ENCODE assay signal across 8 mouse cellular contexts in genomic region chr16:33024456-33025104, GRCm38 (mm10). TPM values are rescaled to one million over a fixed set of nuclear protein-coding genes. Genes with fewer than 3 reads are reported as not detected.
DNase-seq lines count a peak whose midpoint lies in the region; ATAC-seq and TF ChIP-seq lines count a peak whose summit lies in the region.
"Had no signal": no experiment of that assay in that cellular context is flagged by ENCODE, and none has a peak within 500 bp of the region (broad histone marks: within the 10 kb centered on the region; RNA-seq: fewer than 3 reads in every experiment).

No protein-coding gene starts in this region.

- TF ChIP-seq CTCF in lung, embryonic 14.5 days (IDR thresholded peaks at IDR 0.05; ENCODE audit: low read depth): no peak
- TF ChIP-seq CTCF in brain, embryonic 14.5 days (IDR thresholded peaks at IDR 0.05; ENCODE audit: borderline replicate concordance, extremely low read depth, insufficient read depth, insufficient read length): no peak

- peak; percentile 47; the same call in 1 of the 2 replicates for ATAC-seq in lung, embryonic 14.5 days (ENCODE audit: insufficient read depth)
- ATAC-seq in midbrain, embryonic 13.5 days: no peak

- no peak overlapping the region for H3K4me2 ChIP-seq in lung, embryonic 14.5 days
- H3K4me2 ChIP-seq in myocyte (ENCODE audit: low read depth): no peak overlapping the region
- H3K4me2 ChIP-seq in midbrain, embryonic 13.5 days (replicated peaks): no peak overlapping the region
- H3K4me2 ChIP-seq: embryonic facial prominence, embryonic 12.5 days had no signal

- no peak overlapping the region for H3K27ac ChIP-seq in lung, embryonic 14.5 days (ENCODE audit: low read depth)
- H3K27ac ChIP-seq in midbrain, embryonic 13.5 days: no peak overlapping the region
- H3K27ac ChIP-seq: embryonic facial prominence, embryonic 12.5 days had no signal

- H3K36me3 ChIP-seq in lung, embryonic 14.5 days (ENCODE audit: insufficient read depth): no peaks in the 10 kb centered on the region
- no peaks in the 10 kb centered on the region for H3K36me3 ChIP-seq in myocyte (ENCODE audit: control insufficient read depth, insufficient read depth)
- H3K36me3 ChIP-seq in midbrain, embryonic 13.5 days: no peaks in the 10 kb centered on the region
- H3K36me3 ChIP-seq: embryonic facial prominence, embryonic 12.5 days had no signal

- H3K9ac ChIP-seq in lung, embryonic 14.5 days: no peak overlapping the region
- no peak overlapping the region for H3K9ac ChIP-seq in midbrain, embryonic 13.5 days (replicated peaks)
- H3K9ac ChIP-seq: embryonic facial prominence, embryonic 12.5 days had no signal

- H3K4me1 ChIP-seq in lung, embryonic 14.5 days (ENCODE audit: insufficient read depth): no peaks in the 10 kb centered on the region
- H3K4me1 ChIP-seq in midbrain, embryonic 13.5 days (replicated peaks): no peaks in the 10 kb centered on the region
- H3K4me1 ChIP-seq: embryonic facial prominence, embryonic 12.5 days had no signal

- 47% methylated on average over 8 of the region's 8 CpGs for WGBS in lung, embryonic 14.5 days
- WGBS in midbrain, embryonic 13.5 days: 82% methylated on average over 8 of the region's 8 CpGs

- H3K27me3 ChIP-seq in lung, embryonic 14.5 days (ENCODE audit: insufficient read depth, low read length): no peaks in the 10 kb centered on the region
- H3K27me3 ChIP-seq in myocyte (ENCODE audit: control insufficient read depth, insufficient read depth, insufficient read length): no peaks in the 10 kb centered on the region
- no peaks in the 10 kb centered on the region for H3K27me3 ChIP-seq in midbrain, embryonic 13.5 days
- H3K27me3 ChIP-seq: embryonic facial prominence, embryonic 12.5 days had no signal

- peak; percentile 59 for DNase-seq in lung, embryonic 14.5 days
- no peak for DNase-seq in lung, postnatal 14 days
- peak; percentile 78 for DNase-seq in MN1 (ENCODE audit: low spot score)
- DNase-seq in brain, embryonic 14.5 days (ENCODE audit: low read depth): peak; percentile 65
- no peak for DNase-seq in neural tube, embryonic 10.5 days (ENCODE audit: extremely low spot score, low spot score)

- H3ac ChIP-seq in myocyte (ENCODE audit: control insufficient read depth, insufficient read length): no peak overlapping the region

- no peak for TF ChIP-seq POLR2A in brain, embryonic 14.5 days (IDR thresholded peaks at IDR 0.05; ENCODE audit: borderline replicate concordance, extremely low read depth, insufficient read depth, insufficient read length, poor library complexity, severe bottlenecking)
- TF ChIP-seq POLR2A in myocyte (IDR thresholded peaks at IDR 0.05; ENCODE audit: insufficient read length, low read depth): no peak

- no peaks in the 10 kb centered on the region for H3K9me3 ChIP-seq in lung, embryonic 14.5 days (ENCODE audit: low read depth, low read length)
- H3K9me3 ChIP-seq in midbrain, embryonic 13.5 days: no peaks in the 10 kb centered on the region
- H3K9me3 ChIP-seq: embryonic facial prominence, embryonic 12.5 days had no signal

- H3K79me2 ChIP-seq in myocyte (ENCODE audit: control insufficient read depth, insufficient read depth): no peaks in the 10 kb centered on the region

- no peak overlapping the region for H3K4me3 ChIP-seq in lung, embryonic 14.5 days (ENCODE audit: low read depth, low read length)
- H3K4me3 ChIP-seq in myocyte: no peak overlapping the region
- H3K4me3 ChIP-seq in midbrain, embryonic 13.5 days (replicated peaks): no peak overlapping the region
- H3K4me3 ChIP-seq: embryonic facial prominence, embryonic 12.5 days had no signal

TF ChIP-seq in myocyte, 11 proteins besides CTCF, POLR2A, EP300 and RAD21:
- TF ChIP-seq MYOD1 (IDR thresholded peaks at IDR 0.05; ENCODE audit: control insufficient read depth in 1 of 3, insufficient read length in 2 of 3, low read depth in 2 of 3): peak in 2 of 3 experiments; percentile 9 to 40
- no peak for TF ChIP-seq POLR2AphosphoS2 (IDR thresholded peaks at IDR 0.05; ENCODE audit: insufficient read length, low read depth)
- TF ChIP-seq SRF (IDR thresholded peaks at IDR 0.05; ENCODE audit: control insufficient read depth, insufficient read length, low read depth): no peak
- no peak for TF ChIP-seq CEBPB (IDR thresholded peaks at IDR 0.05; ENCODE audit: insufficient read depth, poor library complexity, severe bottlenecking)
- TF ChIP-seq USF1 (IDR thresholded peaks at IDR 0.05; ENCODE audit: low read depth): no peak
- no peak for TF ChIP-seq MAX (IDR thresholded peaks at IDR 0.05; ENCODE audit: low read depth)
- no peak for TF ChIP-seq TCF3 (IDR thresholded peaks at IDR 0.05; ENCODE audit: insufficient read length, low read depth)

RNA-seq across cellular contexts. Expression of gene Iqcg, which starts 31.4 kb away (rescaled TPM):
- 2.6 TPM in 2 replicates for polyA plus RNA-seq in lung, embryonic 14.5 days (2014; fragmentation: Nextera tagmentation; extraction: Ambion mirVana)
- polyA plus RNA-seq in brain, embryonic 14.5 days (2012; rRNA removed): 1.4 and 2.7 TPM in 2 replicates
- 0.80 TPM for polyA plus RNA-seq in myocyte (2012; fragmentation: generic; extraction: Trizol)
- 5.7 and 5.9 TPM in 2 replicates for polyA plus RNA-seq in midbrain, embryonic 13.5 days (2015; fragmentation: Nextera tagmentation; extraction: Ambion mirVana)

RNA-seq across cellular contexts. Expression of gene Rpl35a, which starts 31.7 kb away (rescaled TPM):
- 1,015 and 1,080 TPM in 2 replicates for polyA plus RNA-seq in lung, embryonic 14.5 days (2014; fragmentation: Nextera tagmentation; extraction: Ambion mirVana)
- 746 and 817 TPM in 2 replicates for polyA plus RNA-seq in brain, embryonic 14.5 days (2012; rRNA removed)
- polyA plus RNA-seq in myocyte (2012; fragmentation: generic; extraction: Trizol): 2,314 TPM
- polyA plus RNA-seq in midbrain, embryonic 13.5 days (2015; fragmentation: Nextera tagmentation; extraction: Ambion mirVana): 592 and 613 TPM in 2 replicates

RNA-seq across cellular contexts. Expression of gene Lmln, which starts 37.7 kb away (rescaled TPM):
- polyA plus RNA-seq in lung, embryonic 14.5 days (2014; fragmentation: Nextera tagmentation; extraction: Ambion mirVana): 3.5 and 3.8 TPM in 2 replicates
- polyA plus RNA-seq in brain, embryonic 14.5 days (2012; rRNA removed): 5.8 and 9.6 TPM in 2 replicates
- polyA plus RNA-seq in myocyte (2012; fragmentation: generic; extraction: Trizol): 0.78 TPM
- polyA plus RNA-seq in midbrain, embryonic 13.5 days (2015; fragmentation: Nextera tagmentation; extraction: Ambion mirVana): 4.4 and 5.3 TPM in 2 replicates

Comparison
In these comparisons a context has a peak if more than half of its experiments do, and no peak if none do; other contexts are left out.
1. DNase-seq: peak in lung, embryonic 14.5 days (single experiment), MN1 (single experiment) and brain, embryonic 14.5 days (single experiment); none in lung, postnatal 14 days (single experiment) and neural tube, embryonic 10.5 days (single experiment).